In genomic region chr5:102742554-102743255, GRCm38 (mm10) we compare ENCODE assay signal across 21 mouse cellular contexts.
"Had no signal": no experiment of that assay in that cellular context is flagged by ENCODE, and none has a peak within 500 bp of the region (broad histone marks: within the 10 kb centered on the region; RNA-seq: fewer than 3 reads in every experiment).

No protein-coding gene starts in this region.

- H3K27ac ChIP-seq: hindbrain, postnatal 0 days; left cerebral cortex, adult 2 months; liver, embryonic 13.5 days; midbrain, embryonic 10.5 days; midbrain, embryonic 15.5 days; neural tube, embryonic 12.5 days; neural tube, embryonic 15.5 days; stomach, postnatal 0 days had no signal

- ATAC-seq: hindbrain, postnatal 0 days; inflammation-experienced regulatory T-cells, adult 6 months; intestine, embryonic 16.5 days; midbrain, embryonic 15.5 days had no signal

- H3K9me3 ChIP-seq: liver, embryonic 13.5 days; midbrain, embryonic 10.5 days; midbrain, embryonic 15.5 days; neural tube, embryonic 12.5 days; neural tube, embryonic 15.5 days had no signal

- H3K4me1 ChIP-seq: liver, embryonic 13.5 days; megakaryocyte, embryonic 14.5 days; midbrain, embryonic 10.5 days; midbrain, embryonic 15.5 days; neural tube, embryonic 12.5 days; neural tube, embryonic 15.5 days had no signal

- H3K4me3 ChIP-seq: left cerebral cortex, adult 2 months; liver, embryonic 13.5 days; megakaryocyte, embryonic 14.5 days; midbrain, embryonic 10.5 days; midbrain, embryonic 15.5 days; neural tube, embryonic 12.5 days; neural tube, embryonic 15.5 days had no signal

- H3K4me2 ChIP-seq: liver, embryonic 13.5 days; midbrain, embryonic 15.5 days; neural tube, embryonic 12.5 days; neural tube, embryonic 15.5 days had no signal

- DNase-seq: kidney, adult 18-20 months; kidney, postnatal 36 days; layer of hippocampus, postnatal 36 days; liver, embryonic 13.5 days; lung, postnatal 10 days; right cerebral cortex, adult 18-20 months; right cerebral cortex, postnatal 14 days; right cerebral cortex, postnatal 4 days; thymus, adult 2 months; thymus, postnatal 14 days; thymus, postnatal 4 days had no signal

- H3K9ac ChIP-seq: liver, embryonic 13.5 days; midbrain, embryonic 15.5 days; neural tube, embryonic 12.5 days; neural tube, embryonic 15.5 days had no signal

- H3K36me3 ChIP-seq: liver, embryonic 13.5 days; midbrain, embryonic 10.5 days; midbrain, embryonic 15.5 days; neural tube, embryonic 12.5 days; neural tube, embryonic 15.5 days had no signal

- H3K27me3 ChIP-seq: liver, embryonic 13.5 days; megakaryocyte, embryonic 14.5 days; midbrain, embryonic 15.5 days; neural tube, embryonic 12.5 days; neural tube, embryonic 15.5 days had no signal
